Mouse (Mus musculus) olfactory bulb, adult 2 months (tissue): ENCODE data around the gene Galnt10.

Source experiments
- CTCF ChIP-seq: fragments of 200-500 bp; IDR thresholded peaks from 2 replicates; pipeline ENCODE4 v1.5.1; 2012; ENCODE audit warnings: low read depth, mild to moderate bottlenecking, low read length, moderate library complexity; ENCODE audit not compliant: insufficient read depth
- POLR2A ChIP-seq: fragments of 200-500 bp; IDR thresholded peaks from 2 replicates; pipeline ENCODE4 v1.6.1; 2012; ENCODE audit warnings: mild to moderate bottlenecking, low read depth, low read length, moderate library complexity; ENCODE audit not compliant: insufficient read depth

- no peak for TF ChIP-seq POLR2A
- no peak for TF ChIP-seq CTCF
Observed at GRCm38 (mm10) chr11:57836401-57836800, 191.2 kb downstream of the Galnt10 start.
